Comparison of ENCODE assay signal across 10 mouse cellular contexts in the genomic region with DNA sequence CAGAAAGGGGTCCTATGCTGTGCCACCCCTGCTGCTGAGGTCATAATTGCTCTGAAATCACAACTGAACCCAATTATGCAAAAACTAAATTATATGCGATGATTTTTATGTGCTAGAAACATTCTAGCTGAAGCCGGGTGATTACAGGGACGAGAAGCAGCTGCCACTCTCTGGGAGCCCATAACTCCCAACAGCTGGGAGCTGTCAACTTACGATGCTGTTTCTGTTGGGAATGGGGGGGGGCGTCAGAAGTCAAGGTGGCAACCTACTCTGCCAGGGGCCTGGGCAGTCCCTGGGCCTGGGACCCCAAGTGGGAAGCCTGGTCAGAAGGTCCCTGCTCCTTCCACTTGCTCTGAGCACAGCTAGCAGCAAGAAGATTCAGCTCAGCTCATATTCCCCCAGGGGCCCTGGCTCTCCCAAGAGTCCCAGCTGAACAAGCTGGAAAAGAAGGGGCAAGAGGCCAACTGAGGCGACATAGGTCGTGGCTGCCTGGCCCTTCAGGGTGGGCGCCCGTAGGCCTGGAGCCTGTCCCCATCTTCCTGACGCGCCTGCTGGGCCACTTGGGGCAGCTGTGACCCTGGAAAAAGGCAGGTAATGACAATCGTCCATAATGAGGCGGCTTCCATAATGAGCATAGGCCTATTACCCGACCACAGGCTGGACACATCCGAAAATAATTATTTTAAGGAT.
DNase-seq lines count a peak whose midpoint lies in the region.
"Had no signal": no experiment of that assay in that cellular context is flagged by ENCODE, and none has a peak within 500 bp of the region (broad histone marks: within the 10 kb centered on the region; RNA-seq: fewer than 3 reads in every experiment).

No protein-coding gene starts in this region.

- intact Hi-C loops in heart, postnatal 25 days (cut with DNase I) = no loop called here

- H3K36me3 ChIP-seq in heart, embryonic 10.5 days = peaks cover 15% of the 10 kb centered on the region; the same call in 1 of the 2 replicates
- H3K36me3 ChIP-seq: liver, embryonic 15.5 days had no signal

- no peaks in the 10 kb centered on the region for H3K9me3 ChIP-seq in heart, embryonic 10.5 days
- H3K9me3 ChIP-seq: liver, embryonic 15.5 days had no signal

- DNase-seq in heart, embryonic 10.5 days (ENCODE audit: low spot score) = no peak
- no peak for DNase-seq in heart, postnatal 25 days (ENCODE audit: low spot score)
- DNase-seq in heart, postnatal 4 days = peak; percentile 54
- DNase-seq in lung, postnatal 4 days = peak; percentile 41 to 79
- DNase-seq in right cerebral cortex, postnatal 4 days = no peak
- DNase-seq in adrenal gland, adult 2 months = no peak
- DNase-seq in right cerebral cortex, postnatal 14 days = no peak
- DNase-seq: B cell, adult 2 months had no signal

- H3K27ac ChIP-seq in heart, embryonic 10.5 days = peak overlapping the region; percentile 62; the same call in 1 of the 2 replicates
- H3K27ac ChIP-seq in brown adipose tissue, adult 24 weeks (replicated peaks; ENCODE audit: low read depth, low read length) = peak overlapping the region; percentile 38
- H3K27ac ChIP-seq: liver, embryonic 15.5 days had no signal

- no peaks in the 10 kb centered on the region for H3K27me3 ChIP-seq in heart, embryonic 10.5 days (ENCODE audit: insufficient read depth, poor library complexity, severe bottlenecking)
- H3K27me3 ChIP-seq: liver, embryonic 15.5 days had no signal

- H3K4me3 ChIP-seq in heart, embryonic 10.5 days = no peak overlapping the region
- H3K4me3 ChIP-seq in brown adipose tissue, adult 24 weeks (ENCODE audit: insufficient read depth, low read depth, low read length) = no peak overlapping the region
- H3K4me3 ChIP-seq: liver, embryonic 15.5 days had no signal

- WGBS in heart, embryonic 10.5 days = 65% methylated on average over 15 of the region's 15 CpGs

- H3K4me1 ChIP-seq in heart, embryonic 10.5 days = peaks cover 85% of the 10 kb centered on the region
- peaks cover 19% of the 10 kb centered on the region for H3K4me1 ChIP-seq in brown adipose tissue, adult 24 weeks (ENCODE audit: control insufficient read depth, insufficient read depth, insufficient read length, low read length)

Comparison
In these comparisons a context has a peak if more than half of its experiments do, and no peak if none do; other contexts are left out.
1. DNase-seq: peak in heart, postnatal 4 days (single experiment) and lung, postnatal 4 days (2 of 2); none in heart, embryonic 10.5 days (single experiment), heart, postnatal 25 days (single experiment), right cerebral cortex, postnatal 4 days (single experiment), adrenal gland, adult 2 months (single experiment) and right cerebral cortex, postnatal 14 days (single experiment).